Mouse (Mus musculus): ENCODE results near the gene Serpine1.

DNA sequence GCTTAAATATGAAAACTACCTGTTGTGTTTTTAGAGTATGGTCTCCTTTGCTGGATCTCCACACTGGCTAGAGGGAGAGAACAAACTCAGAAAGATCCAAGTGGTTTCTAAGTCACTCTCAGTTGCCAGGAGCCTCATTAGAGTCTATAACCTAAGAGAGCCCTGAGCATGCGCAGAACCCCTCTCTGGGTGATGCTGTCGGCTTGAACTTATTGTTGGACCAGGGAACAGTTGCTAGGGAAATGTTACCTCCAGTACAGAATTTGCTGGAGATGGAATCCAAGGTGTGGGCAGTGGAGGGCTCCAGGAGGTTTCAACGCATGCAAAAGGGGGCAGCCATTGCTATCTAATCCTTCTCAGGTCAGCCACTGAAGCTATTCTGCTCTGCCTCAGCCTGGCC is 47.8 kb downstream of the Serpine1 start:
- no peak for TF ChIP-seq CTCF (IDR thresholded peaks at IDR 0.05; ENCODE audit: extremely low read depth, insufficient read depth, insufficient read length, insufficient replicate concordance)
- TF ChIP-seq POLR2A (IDR thresholded peaks at IDR 0.05; ENCODE audit: low read depth, low read length): no peak
